ENCODE assay signal across 24 mouse cellular contexts in genomic region chr5:103747098-103747497, GRCm38 (mm10). TPM values are rescaled to one million over a fixed set of nuclear protein-coding genes. Genes with fewer than 3 reads are reported as not detected.
DNase-seq lines count a peak whose midpoint lies in the region; ATAC-seq and TF ChIP-seq lines count a peak whose summit lies in the region.
"Had no signal": no experiment of that assay in that cellular context is flagged by ENCODE, and none has a peak within 500 bp of the region (broad histone marks: within the 10 kb centered on the region; RNA-seq: fewer than 3 reads in every experiment).

No protein-coding gene starts in this region.

- no peaks in the 10 kb centered on the region for H3K36me3 ChIP-seq in liver, embryonic 13.5 days
- H3K36me3 ChIP-seq in hindbrain, embryonic 16.5 days (ENCODE audit: control insufficient read depth, insufficient read depth, low read length): no peaks in the 10 kb centered on the region
- no peaks in the 10 kb centered on the region for H3K36me3 ChIP-seq in kidney, adult 2 months (ENCODE audit: control insufficient read depth, insufficient read depth, low read length)
- H3K36me3 ChIP-seq: embryonic facial prominence, embryonic 15.5 days; forebrain, embryonic 10.5 days; heart, embryonic 15.5 days; midbrain, embryonic 15.5 days had no signal

- WGBS in liver, embryonic 13.5 days (ENCODE audit: insufficient replicate concordance): 79% methylated on average over 2 of the region's 2 CpGs
- WGBS in hindbrain, embryonic 16.5 days: 86% methylated on average over 2 of the region's 2 CpGs
- 76% methylated on average over 2 of the region's 2 CpGs for WGBS in kidney, adult 2 months

- H3K4me2 ChIP-seq in liver, embryonic 13.5 days: no peak overlapping the region
- H3K4me2 ChIP-seq in hindbrain, embryonic 16.5 days (ENCODE audit: low read length): no peak overlapping the region
- H3K4me2 ChIP-seq: embryonic facial prominence, embryonic 15.5 days; heart, embryonic 15.5 days; lung, embryonic 14.5 days; midbrain, embryonic 15.5 days had no signal

- no peak overlapping the region; the same call in 1 of the 2 replicates for H3K4me3 ChIP-seq in bone marrow macrophage, adult 2 months (ENCODE audit: insufficient read depth, low read length)
- H3K4me3 ChIP-seq in liver, embryonic 13.5 days (replicated peaks): no peak overlapping the region
- no peak overlapping the region for H3K4me3 ChIP-seq in hindbrain, embryonic 16.5 days (ENCODE audit: low read length)
- no peak overlapping the region for H3K4me3 ChIP-seq in kidney, adult 2 months (ENCODE audit: insufficient read depth, low read depth, low read length)
- H3K4me3 ChIP-seq: embryonic facial prominence, embryonic 15.5 days; forebrain, embryonic 10.5 days; heart, embryonic 15.5 days; midbrain, embryonic 15.5 days; myocyte had no signal

- H3K27me3 ChIP-seq in liver, embryonic 13.5 days: no peaks in the 10 kb centered on the region
- H3K27me3 ChIP-seq in hindbrain, embryonic 16.5 days (replicated peaks; ENCODE audit: control insufficient read depth, insufficient read depth, low read length): peaks cover under 1% of the 10 kb centered on the region; the same call in 1 of the 2 replicates
- H3K27me3 ChIP-seq in kidney, adult 2 months (replicated peaks; ENCODE audit: control insufficient read depth, insufficient read depth, low read length): no peaks in the 10 kb centered on the region
- H3K27me3 ChIP-seq: embryonic facial prominence, embryonic 15.5 days; heart, embryonic 15.5 days; midbrain, embryonic 15.5 days; Patski had no signal

- H3K9ac ChIP-seq in liver, embryonic 13.5 days: no peak overlapping the region
- no peak overlapping the region for H3K9ac ChIP-seq in hindbrain, embryonic 16.5 days (ENCODE audit: low read depth, low read length)
- H3K9ac ChIP-seq: embryonic facial prominence, embryonic 15.5 days; heart, embryonic 15.5 days; lung, embryonic 14.5 days; midbrain, embryonic 15.5 days had no signal

- TF ChIP-seq CTCF in bone marrow macrophage, adult 2 months (IDR thresholded peaks at IDR 0.05; ENCODE audit: low read depth, low read length): no peak
- TF ChIP-seq CTCF in kidney, adult 2 months (conservative IDR thresholded peaks at IDR 0.05; ENCODE audit: insufficient read depth, insufficient read length, low read depth, low read length): no peak

- TF ChIP-seq POLR2A in bone marrow macrophage, adult 2 months (IDR thresholded peaks at IDR 0.05; ENCODE audit: borderline replicate concordance, low read depth, low read length): no peak
- TF ChIP-seq POLR2A in kidney, adult 2 months (IDR thresholded peaks at IDR 0.05; ENCODE audit: low read depth, low read length): no peak

- peak overlapping the region; percentile 80 for H3K27ac ChIP-seq in bone marrow macrophage, adult 2 months (ENCODE audit: insufficient read depth, low read depth, low read length)
- H3K27ac ChIP-seq in liver, embryonic 13.5 days: peak overlapping the region; percentile 88
- no peak overlapping the region for H3K27ac ChIP-seq in hindbrain, embryonic 16.5 days (ENCODE audit: low read depth, low read length)
- no peak overlapping the region for H3K27ac ChIP-seq in kidney, adult 2 months (ENCODE audit: insufficient read depth, low read depth, low read length)
- H3K27ac ChIP-seq: embryonic facial prominence, embryonic 15.5 days; forebrain, embryonic 10.5 days; heart, embryonic 15.5 days; midbrain, embryonic 15.5 days had no signal

- intact Hi-C loops in heart, postnatal 10 days (cut with DNase I): no loop called here

- peaks cover 48% of the 10 kb centered on the region for H3K4me1 ChIP-seq in bone marrow macrophage, adult 2 months (ENCODE audit: control insufficient read depth, insufficient read depth, low read length)
- peaks cover 88% of the 10 kb centered on the region for H3K4me1 ChIP-seq in liver, embryonic 13.5 days (replicated peaks)
- no peaks in the 10 kb centered on the region for H3K4me1 ChIP-seq in hindbrain, embryonic 16.5 days (ENCODE audit: control insufficient read depth, insufficient read depth, low read depth, low read length)
- peaks cover 17% of the 10 kb centered on the region for H3K4me1 ChIP-seq in kidney, adult 2 months (ENCODE audit: control insufficient read depth, insufficient read depth, low read length)
- H3K4me1 ChIP-seq: heart, embryonic 15.5 days had no signal

- no peak for ATAC-seq in liver, embryonic 13.5 days (ENCODE audit: low read depth)
- ATAC-seq in megakaryocyte progenitor cell, adult 5-6 weeks (replicated peaks; ENCODE audit: poor library complexity): peak; percentile 43
- ATAC-seq in hindbrain, embryonic 16.5 days: no peak
- ATAC-seq: midbrain, embryonic 15.5 days; Patski had no signal

- peak; percentile 63 for DNase-seq in lung, postnatal 36 days
- no peak for DNase-seq in lung, postnatal 10 days
- no peak for DNase-seq in liver, embryonic 13.5 days
- DNase-seq in heart, postnatal 10 days: no peak
- DNase-seq in kidney, adult 2 months: no peak
- DNase-seq: adrenal gland, postnatal 14 days; cerebellum, adult 11-12 months; cerebellum, postnatal 25 days; gastrocnemius, postnatal 10 days; heart, adult 18-20 months; kidney, adult 9 months; kidney, postnatal 25 days; lung, embryonic 14.5 days; right cerebral cortex, postnatal 4 days; thymus, postnatal 36 days had no signal

- H3K9me3 ChIP-seq in liver, embryonic 13.5 days (replicated peaks): no peaks in the 10 kb centered on the region
- H3K9me3 ChIP-seq in hindbrain, embryonic 16.5 days (ENCODE audit: control insufficient read depth, low read length): no peaks in the 10 kb centered on the region
- H3K9me3 ChIP-seq: embryonic facial prominence, embryonic 15.5 days; heart, embryonic 15.5 days; midbrain, embryonic 15.5 days had no signal

RNA-seq across cellular contexts. Expression of gene Aff1, which starts 54.9 kb away (rescaled TPM):
- polyA plus RNA-seq in bone marrow macrophage, adult 2 months (2012; ENCODE audit: insufficient read depth, insufficient read length, missing spikeins): 44.1 and 45.3 TPM in 2 replicates
- polyA plus RNA-seq in liver, embryonic 13.5 days (2015; fragmentation: Nextera tagmentation; extraction: Ambion mirVana): 8.0 and 13.7 TPM in 2 replicates
- total RNA-seq in megakaryocyte progenitor cell, adult 5-6 weeks (2015): 78.6 and 86.8 TPM in 2 replicates
- 34.1 and 44.3 TPM in 2 replicates for total RNA-seq in megakaryocyte progenitor cell, adult 5-6 weeks (2017)
- total RNA-seq in heart, postnatal 10 days (2021): 10 to 100 TPM; 38.4 to 56.7 TPM
- polyA plus RNA-seq in hindbrain, embryonic 16.5 days (2015; fragmentation: Nextera tagmentation; extraction: Ambion mirVana): 1.9 and 3.0 TPM in 2 replicates
- 13.2 and 16.8 TPM in 2 replicates for polyA plus RNA-seq in kidney, adult 2 months (2012; rRNA removed)

Comparison
In these comparisons a context has a peak if more than half of its experiments do, and no peak if none do; other contexts are left out.
1. H3K27ac ChIP-seq: peak in bone marrow macrophage, adult 2 months (single experiment) and liver, embryonic 13.5 days (single experiment); none in hindbrain, embryonic 16.5 days (single experiment) and kidney, adult 2 months (single experiment).